Mouse (Mus musculus) adrenal gland, postnatal 10 days (tissue): Measurements from ENCODE around the gene Nmb. TPM values are rescaled to one million over a fixed set of nuclear protein-coding genes. Genes with fewer than 3 reads are reported as not detected.

ENCODE experiments used
- DNase-seq: peaks from one replicate; pipeline ENCODE4 v3.0.0; 2021; ENCODE audit warnings: mixed read lengths
- total RNA-seq, 2 experiments: library from RNA; stranded (reverse); gene quantifications; 2 replicates each; pipeline ENCODE4 v1.2.3; 2021

Nmb gene
- total RNA-seq, 2 experiments from 2014 or later, result 4.0 to 4.7 TPM

DNA sequence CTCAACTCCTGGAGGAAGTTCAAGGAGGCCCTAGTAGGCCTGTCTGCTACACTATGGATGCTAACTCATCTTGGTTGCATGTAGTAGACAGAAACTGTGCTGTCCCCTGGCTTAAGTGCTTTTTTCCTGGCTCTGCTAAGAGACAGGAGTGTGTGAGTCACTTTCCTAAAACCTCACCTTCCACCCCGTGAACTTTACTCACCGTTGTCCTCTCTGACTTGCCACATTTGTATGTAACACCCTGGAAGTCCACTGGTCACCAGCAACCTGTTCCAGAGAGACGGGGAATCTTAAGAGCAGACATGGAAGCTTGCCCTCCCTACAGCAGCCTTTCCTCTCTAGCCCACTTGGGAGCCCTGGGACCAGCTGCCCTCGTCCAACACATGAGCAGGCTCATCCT lies 7.2 kb downstream of the Nmb start:
- peak; percentile 20 for DNase-seq

DNA sequence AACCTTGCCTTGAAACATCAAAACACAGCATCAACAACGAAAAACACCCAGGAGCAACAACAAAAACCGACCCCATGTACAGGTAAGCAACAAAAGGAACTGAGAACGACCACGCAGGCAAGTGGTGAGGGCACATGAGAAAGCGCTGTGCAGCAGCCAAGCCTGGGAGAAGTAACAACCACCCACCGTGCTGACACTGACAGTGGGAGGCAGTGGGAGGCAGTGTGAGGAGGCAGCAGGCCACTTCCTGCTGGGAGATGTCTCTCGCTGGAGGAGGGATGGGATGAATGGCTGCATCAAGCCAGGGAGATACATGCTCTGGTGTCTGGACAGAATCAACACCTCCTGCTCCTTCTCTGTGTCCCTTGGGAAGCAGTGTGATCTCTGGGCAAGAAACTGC lies 7.7 kb downstream of the Nmb start:
- no peak for DNase-seq

DNA sequence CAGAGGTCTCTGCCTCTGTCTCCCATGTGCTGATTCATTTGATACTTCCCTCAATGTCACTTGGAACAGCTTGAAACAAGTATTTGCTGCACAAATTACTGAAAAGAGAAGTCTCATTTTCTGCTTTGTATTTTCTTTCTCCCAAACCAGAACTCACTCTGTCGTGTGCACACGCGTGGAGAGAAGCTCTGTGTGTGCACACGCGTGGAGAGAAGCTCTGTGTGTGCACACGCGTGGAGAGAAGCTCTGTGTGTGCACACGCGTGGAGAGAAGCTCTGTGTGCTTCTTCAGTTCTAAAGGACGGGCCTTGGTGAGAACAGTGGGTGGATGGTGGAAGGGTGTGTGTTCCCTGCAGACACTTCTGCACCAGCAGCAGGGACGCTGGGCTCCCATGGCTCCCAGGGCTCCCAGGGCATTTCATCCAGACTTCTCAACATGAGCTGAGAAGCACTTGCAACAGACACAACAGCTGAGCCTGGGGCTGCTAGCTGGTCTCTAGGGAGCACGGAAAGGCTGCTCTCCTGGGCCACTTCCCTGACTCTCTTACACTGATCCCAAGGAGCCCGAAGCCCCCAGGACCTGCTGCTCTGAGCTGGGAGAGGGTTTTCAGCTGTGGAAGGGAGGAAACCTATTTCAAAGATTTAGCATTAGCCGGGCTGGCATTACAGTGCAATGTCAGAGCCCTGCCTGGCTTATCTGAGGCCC lies 9.9 kb downstream of the Nmb start:
- DNase-seq, result no peak

DNA sequence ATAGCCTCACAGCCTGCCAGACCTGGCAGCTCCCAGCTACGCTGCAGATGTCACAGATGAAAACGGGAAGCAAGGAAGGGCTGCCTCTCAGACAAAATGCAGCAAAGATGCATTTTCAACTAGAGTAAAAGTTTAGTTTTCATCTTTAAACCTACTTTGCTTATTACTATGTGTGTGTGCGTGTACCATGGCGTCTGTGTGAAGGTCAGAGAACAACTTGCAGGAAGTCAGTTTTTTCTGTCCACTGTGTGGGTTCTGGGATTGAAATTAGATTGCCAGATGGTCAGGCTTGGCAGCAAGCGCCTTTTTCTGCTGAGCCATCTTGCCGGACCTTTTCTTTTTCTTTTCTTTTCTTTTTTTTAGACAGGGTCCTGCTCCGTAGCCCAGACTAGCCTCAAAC lies 10.7 kb downstream of the Nmb start:
- DNase-seq, result no peak

DNA sequence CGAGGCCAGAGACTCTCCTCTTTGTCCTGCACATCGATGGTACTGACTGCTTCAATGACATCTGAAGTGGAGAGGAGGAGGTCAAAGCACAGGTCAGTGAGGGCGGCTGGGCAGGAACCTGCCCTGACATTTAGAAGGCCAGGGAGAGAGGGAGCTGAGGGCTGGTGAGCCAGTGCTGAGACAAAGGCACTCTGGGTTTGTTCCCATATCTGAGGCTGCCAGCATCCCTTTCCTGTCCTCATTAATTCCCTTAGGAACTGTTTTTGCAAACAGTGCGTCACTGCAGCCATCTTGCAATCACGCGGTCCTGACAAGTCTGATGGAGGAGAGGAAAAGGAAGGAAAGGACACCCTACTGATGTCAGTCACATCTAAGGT lies 11.1 kb downstream of the Nmb start:
- DNase-seq, result peak; percentile 52

DNA sequence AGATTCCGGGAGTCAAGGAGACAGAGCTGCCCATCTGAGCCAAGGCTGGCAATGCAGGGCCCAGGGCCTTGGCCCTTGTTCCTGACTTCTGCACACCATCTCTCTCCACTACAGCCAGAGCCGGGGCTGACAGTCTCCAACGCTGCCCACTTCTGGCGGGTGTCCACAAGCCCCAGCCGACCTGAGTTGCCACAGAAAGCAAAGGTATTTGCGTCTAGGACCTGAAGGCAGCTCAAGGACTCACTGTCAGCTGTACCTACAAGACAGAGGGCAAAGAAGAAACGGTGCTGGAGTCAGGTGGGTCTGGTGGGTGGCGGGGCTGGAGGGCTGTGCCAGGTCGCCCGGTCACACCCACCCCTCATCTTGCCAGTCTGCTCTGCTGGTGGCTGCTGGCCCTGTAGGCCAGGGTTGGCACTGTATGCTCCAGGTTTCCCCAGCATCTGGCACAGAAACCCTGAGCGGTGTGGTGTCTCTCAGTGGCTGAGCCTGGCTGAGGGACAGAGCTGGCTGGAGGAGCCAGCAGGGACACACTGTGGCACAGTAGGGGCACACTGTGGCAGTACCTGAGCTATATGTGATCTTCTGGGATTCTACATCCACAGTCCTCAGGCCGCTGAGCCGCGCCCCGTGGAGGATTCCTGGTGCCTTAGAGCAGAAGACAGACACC lies 11.7 kb downstream of the Nmb start:
- DNase-seq, result peak; percentile 45

DNA sequence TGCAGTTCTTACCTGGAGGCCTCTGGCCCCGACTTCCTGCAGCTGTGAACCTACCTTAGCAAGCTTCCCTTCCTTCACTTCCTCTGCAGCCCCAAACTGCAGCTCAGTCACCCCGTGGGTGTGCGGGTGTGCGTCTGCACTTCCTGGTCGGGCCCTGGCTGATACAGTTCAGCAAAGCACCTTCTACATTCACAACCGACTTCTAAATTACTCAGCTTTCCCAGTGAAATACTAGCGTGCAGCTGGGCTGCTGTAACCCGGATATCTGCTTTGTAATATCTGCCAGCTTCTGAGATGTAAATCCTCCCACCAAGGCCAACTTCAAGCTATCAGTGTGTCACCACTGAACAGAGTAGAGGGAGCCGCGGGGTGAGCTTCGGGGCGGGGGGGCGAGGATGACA lies 15.0 kb downstream of the Nmb start:
- peak; percentile 67 for DNase-seq

DNA sequence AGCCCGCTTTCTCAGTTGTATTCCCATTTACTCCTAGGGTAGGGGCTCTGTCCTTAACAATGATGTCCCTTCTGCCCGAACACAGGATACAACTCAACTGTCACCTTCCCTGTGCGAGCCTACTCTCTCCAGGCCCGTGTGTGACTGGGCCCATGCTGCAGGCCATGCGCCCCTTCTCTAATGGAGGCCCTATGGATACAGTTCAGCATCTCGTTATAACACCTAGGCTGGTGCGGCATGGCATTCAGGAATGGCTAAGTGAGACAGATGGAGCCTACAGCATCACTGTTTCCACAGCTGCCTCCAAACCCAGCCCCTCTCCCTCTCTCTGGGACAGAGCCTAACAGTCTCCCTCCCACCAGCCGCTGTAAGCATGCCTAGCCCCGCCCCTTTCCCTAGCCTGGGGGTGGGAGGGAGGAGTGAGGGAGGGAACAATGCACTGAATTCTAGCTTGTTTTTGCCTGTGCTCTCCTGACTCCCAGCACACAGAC lies 15.8 kb downstream of the Nmb start:
- DNase-seq, result peak; percentile 73

DNA sequence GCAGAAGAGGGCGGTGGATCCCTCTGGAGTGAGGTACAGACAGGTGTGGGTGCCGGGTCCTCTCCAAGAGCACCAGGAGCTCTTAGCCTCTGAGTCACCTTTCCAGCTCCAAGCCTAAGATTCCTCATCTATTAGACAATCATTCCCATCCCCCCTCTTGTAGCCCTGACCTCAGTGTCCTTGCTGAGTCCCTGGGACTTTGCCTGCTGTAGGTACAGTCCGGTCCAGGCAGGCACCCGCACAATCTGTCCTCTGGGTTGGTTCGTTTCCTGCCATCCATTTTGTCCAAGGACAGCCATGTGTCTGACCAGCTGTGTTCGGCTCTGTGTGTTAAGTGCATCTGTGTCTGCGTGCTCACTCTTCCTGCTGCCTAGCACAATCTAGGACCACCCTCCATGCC lies 16.3 kb downstream of the Nmb start:
- peak; percentile 56 for DNase-seq

DNA sequence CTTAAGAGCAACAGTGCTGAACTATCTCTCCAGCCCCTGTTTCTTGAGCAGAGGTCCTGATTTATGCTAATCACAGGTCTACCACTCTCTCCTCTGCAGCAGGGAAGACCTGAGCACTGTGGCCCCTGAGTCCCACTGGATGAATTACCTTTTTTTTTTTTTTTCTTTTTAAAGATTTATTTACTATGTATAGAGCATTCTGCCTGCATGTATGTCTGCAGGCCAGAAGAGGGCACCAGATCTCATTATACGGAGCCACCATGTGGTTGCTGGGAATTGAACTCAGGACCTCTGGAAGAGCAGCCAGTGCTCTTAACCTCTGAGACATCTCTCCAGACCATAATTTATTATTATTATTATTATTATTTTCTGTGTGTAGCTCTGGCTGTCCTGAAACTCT lies 19.2 kb downstream of the Nmb start:
- no peak for DNase-seq

DNA sequence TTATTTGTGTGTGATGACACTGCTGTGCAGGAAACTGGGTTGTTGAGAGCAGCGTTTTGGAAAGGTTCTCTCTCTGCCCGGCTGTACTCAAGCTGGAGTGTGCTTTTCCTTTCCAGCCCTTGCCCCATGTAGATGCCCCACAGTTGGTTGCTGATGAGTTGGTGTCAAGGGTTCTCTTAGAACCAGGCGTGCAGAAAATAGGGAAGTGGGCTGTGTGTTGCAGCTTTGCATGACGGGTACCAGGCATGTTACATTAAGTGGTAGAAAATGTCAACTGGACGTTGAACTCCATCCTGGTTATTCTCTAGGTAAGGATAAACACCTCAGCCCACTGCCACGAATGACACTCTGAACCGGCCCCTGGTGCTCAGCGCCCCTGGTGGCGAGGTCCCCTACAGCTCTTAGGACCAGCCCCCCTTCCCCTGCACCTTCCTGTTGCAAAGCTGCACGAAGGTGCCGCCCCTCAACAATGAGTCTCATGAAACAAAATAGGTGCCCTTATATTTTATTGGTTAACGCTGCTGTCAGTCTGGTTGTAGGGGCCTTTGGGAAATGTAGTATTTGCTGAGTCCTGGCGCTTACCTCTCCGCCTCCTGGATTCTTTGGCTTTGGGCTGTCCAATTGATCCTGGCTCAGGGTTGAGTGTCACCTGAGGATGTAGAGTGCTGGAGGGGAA lies 21.9 kb downstream of the Nmb start:
- peak; percentile 51 for DNase-seq

DNA sequence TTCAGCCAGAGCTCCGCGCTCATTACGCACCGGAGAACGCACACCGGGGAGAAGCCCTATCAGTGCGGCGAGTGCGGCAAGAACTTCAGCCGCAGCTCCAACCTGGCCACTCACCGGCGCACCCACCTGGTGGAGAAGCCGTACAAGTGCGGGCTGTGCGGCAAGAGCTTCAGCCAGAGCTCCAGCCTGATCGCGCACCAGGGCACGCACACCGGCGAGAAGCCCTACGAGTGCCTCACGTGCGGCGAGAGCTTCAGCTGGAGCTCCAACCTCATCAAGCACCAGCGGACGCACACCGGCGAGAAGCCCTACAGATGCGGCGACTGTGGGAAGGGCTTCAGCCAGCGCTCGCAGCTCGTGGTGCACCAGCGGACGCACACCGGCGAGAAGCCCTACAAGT lies 29.1 kb downstream of the Nmb start:
- no peak for DNase-seq

DNA sequence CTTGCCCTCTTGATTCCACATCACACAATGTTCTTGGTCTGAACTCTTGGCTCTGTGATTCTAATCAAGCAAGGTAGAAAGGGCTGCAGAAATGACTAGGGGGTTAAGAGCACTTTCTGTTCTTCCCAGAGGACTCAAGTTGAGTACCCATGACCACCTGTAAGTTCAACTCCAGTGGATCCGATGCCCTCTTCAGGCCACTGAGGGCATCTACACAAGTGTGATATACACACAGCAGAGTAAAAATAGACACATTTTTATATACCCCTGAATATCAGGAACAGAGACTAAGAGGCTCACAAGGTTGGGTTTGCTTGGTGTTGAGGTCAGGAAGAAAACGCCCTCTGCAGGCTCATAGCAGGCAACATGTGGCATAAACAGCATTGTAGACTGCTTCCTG lies 31.2 kb downstream of the Nmb start:
- DNase-seq, result no peak

DNA sequence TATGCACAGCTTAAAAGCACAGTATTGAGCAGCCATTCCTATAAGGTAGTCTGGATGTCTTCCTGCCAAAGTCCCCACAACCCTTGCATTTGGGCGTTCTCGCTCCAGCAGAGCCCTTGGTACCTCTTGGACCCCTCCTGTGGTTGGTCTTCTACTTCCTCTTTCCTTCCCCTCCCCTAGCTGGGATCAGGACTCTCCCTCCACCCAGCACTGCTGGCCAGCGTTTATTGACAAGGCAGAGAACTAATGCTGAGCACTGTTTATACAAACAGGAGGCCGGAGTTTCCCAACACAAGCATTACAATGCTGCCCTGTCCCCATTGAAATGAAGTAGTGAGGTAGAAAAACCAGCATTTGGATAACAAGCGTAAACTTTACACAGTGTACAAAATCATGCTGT lies 31.8 kb downstream of the Nmb start:
- DNase-seq, result no peak

DNA sequence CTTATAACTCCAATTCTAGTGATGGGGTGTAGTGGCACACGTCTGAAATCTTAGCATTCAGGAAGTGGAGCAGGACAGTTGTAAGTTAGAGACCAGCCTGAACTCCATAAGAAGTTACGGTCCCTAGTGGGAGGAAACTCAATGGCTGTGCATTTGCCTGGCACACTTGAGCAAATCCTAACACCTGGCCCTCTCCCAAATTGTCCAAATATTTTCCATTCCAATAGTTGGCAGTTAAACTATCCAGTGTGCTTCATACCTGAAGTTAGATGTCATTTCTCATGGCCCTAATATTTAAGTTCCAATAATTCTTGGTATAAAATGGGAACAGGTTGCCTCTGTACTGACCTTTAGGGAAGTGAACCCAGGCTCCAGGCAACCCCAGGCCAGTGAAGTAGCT lies 36.2 kb downstream of the Nmb start:
- DNase-seq, result no peak

DNA sequence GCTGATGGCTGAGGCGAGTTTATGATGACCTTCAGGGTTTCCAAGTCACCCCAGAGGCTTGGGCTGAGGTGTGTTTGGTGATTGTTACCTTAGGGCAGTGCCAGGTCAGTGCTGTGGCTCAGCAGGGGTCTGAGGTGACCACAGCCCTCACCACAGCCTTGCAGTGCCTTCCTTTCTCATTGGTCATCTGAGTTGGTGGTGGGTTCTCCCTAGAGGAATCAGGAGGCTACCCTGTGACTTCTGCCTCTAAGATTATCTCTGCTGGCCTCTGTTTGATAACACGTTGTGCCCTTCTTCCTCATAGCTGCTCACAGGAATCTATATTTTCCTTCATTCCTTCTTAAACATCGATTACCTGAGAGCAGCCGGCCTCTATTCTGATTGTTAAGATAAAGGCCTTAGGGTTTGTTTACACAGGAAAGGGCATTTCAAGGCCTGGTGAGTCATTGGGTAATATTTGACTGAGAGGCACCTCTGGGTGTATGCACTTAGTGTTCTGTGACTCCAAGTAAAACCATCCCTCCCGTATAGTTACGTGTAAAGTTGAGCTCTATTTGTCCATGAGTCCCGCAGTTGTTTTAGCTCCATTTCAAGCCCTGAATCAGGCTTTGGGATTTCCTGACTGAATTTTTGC lies 38.2 kb downstream of the Nmb start:
- DNase-seq, result no peak

DNA sequence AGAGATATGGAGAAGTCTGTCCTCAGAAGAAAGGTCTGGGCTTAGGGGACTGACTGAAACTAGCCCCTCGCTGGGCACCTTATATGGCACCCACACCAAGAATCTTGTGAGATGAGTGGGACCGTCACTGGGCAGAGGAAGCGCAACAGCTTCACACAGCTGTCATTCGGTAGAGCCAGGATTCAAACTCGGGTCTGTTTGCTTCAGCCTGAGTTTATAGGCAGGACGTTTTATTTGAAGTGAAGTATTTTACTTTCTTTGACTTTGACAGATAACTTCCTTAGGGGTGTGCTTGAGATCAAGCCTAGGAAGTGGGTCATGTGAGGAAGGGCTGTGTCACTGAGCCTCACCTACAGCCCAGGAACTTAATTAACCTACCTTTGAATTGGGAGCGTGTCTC lies 39.4 kb downstream of the Nmb start:
- DNase-seq, result no peak

DNA sequence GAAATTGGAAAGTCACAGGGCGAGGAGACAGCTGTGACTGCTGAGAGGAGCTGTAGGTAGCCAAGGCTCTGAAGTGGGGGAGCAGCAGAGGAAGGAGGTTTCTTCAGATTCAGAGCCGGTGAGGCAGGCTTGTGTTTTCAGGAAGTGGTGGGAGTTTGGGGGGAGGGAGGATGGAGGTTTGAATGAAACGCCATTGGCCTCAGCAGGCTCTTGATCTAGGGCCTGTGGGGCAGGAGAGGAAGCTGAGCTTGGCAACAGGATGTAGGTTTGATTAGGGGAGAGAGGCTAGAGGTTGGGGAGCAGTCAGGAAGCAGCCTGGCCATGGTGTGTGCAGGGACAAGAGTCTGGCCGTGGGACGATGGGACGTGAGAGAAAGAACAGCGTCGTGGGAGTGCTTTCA lies 40.0 kb downstream of the Nmb start:
- DNase-seq, result no peak

DNA sequence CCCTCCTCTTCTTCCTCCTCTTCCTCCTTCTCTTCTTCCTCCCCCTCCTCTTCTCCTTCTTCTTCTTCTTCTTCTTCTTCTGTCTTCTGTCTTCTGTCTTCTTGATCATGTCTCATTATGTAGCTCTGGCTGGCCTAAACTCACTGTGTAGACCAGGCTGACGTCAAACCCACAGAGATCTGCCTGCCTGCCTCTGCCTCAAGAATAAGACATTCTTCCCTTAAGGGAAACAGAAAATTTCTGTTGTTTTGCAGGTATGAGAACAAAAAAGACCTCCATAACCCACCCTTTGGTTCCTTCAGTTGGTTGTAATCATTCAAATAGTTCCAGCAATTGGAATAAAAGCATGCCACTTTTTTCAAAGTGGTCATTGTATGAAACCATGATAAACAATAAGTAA lies 40.7 kb downstream of the Nmb start:
- no peak for DNase-seq

DNA sequence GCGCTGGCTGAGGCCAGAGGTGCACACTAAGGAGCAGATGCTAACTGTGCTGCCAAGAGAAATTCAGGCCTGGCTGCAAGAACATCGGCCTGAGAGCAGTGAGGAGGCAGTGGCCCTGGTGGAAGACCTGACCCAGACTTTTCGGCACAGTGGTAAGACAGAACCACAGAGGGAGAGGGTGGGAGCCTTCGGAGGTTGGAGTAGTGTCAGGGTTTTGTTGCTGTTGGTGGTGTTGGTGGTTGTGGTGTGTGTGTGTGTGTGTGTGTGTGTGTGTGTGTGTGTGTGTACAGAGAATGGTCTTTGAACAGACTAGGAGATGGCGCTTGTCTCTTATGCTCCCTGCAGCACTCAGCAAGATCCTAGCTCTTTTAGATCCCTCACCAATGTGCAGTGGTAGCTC lies 41.4 kb downstream of the Nmb start:
- no peak for DNase-seq

DNA sequence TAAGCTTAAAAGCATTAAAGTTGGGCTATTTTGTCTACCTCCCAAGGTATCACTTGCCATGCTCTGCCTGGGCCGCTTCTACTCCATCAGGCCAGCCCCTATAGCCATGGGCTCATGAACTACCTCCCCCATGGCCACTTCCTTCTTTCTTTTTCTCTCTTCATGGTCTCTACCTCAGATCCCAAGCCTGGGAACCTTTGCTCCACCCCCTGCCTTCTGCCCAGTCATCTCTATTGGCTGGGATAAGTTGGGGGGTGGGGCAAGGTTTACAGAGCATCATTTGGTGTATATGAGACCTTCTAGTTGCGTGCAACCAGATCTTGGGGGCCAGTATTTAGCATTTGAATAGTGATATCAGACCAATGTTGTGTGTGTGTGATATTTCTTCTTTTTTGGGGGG lies 42.4 kb downstream of the Nmb start:
- no peak for DNase-seq

DNA sequence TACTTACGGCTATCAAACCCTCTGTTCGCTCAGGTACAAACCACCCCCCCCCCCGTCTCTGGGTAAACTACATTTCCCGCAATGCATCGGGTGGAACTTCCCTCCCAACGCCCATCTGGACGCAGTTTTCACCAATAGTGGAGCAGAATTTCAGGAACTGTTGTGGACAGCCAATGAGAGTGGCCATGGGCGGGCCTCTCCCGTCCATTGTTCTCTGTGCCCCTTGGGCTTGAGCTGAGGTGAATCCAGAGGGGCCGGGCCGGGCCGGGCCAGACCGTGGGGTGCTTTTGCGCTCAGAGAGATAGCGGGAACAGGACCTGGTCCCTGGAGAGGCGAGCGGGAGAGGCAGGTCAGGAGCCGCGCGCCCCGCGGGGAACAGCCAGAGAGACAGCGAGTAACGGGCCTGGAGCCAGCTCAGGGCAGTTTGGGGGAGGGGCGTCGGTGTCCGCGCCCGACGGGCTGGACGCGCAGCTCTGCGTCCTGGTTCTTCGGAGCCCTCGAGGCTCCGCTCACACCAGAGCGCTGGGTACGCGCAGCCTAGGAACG lies 44.1 kb downstream of the Nmb start, which contains the start of gene Zscan2:
Gene Zscan2, plus strand, starts transcription at position 192 of the 546 bp plus-strand sequence.
- DNase-seq, result peak; percentile 92

DNA sequence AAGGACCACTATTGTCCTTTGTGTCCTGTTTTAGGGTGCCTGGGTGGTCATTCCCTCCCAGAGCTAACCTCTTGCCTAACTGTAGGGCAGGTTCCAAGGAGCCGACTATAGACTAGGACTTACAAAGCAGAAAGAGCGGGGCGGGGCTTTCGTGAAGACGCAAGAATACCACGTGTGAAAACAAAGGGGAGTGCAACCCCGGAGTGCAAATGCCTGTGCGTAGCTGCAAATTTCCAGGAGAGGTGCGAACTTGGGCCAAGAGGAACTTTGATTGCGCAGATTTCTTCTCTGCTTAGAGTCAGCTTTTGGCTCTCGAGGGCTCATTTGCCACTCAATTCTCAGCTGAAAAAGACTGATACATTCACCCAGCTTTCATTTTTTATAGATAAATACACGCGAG lies 44.6 kb downstream of the Nmb start:
- peak; percentile 74 for DNase-seq
